Mouse (Mus musculus) neural tube, embryonic 15.5 days (tissue): ENCODE results near the gene Gcnt7. TPM values are rescaled to one million over a fixed set of nuclear protein-coding genes. Genes with fewer than 3 reads are reported as not detected.

Source experiments
- ATAC-seq: fragments of 200-750 bp; cut with Nextera tagmentation; 2 replicates; pipeline ENCODE4 v1.8.0; 2017; ENCODE audit warnings: mild to moderate bottlenecking, moderate TSS enrichment, moderate library complexity; ENCODE audit not compliant: low FRiP score
- H3K27ac ChIP-seq: fragments of 300-500 bp; sonication (generic); replicated peaks from 2 replicates; pipeline ENCODE4 v1.5.1; 2015; ENCODE audit warnings: mild to moderate bottlenecking, inconsistent platforms
- H3K27me3 ChIP-seq: fragments of 300-500 bp; sonication (generic); replicated peaks from 2 replicates; pipeline ENCODE4 v1.6.1; 2015; ENCODE audit warnings: inconsistent platforms
- H3K36me3 ChIP-seq: fragments of 300-500 bp; sonication (generic); 2 replicates; pipeline ENCODE4 v1.6.1; 2015; ENCODE audit warnings: inconsistent platforms
- H3K4me1 ChIP-seq: fragments of 300-500 bp; sonication (generic); 2 replicates; pipeline ENCODE4 v1.6.1; 2015; ENCODE audit warnings: inconsistent platforms
- H3K4me2 ChIP-seq: fragments of 300-500 bp; sonication (generic); 2 replicates; pipeline ENCODE4 v1.6.1; 2015; ENCODE audit warnings: inconsistent platforms, mild to moderate bottlenecking, moderate library complexity
- H3K4me3 ChIP-seq: fragments of 300-500 bp; sonication (generic); replicated peaks from 2 replicates; pipeline ENCODE4 v1.5.1; 2015; ENCODE audit warnings: mild to moderate bottlenecking, inconsistent platforms
- H3K9ac ChIP-seq: fragments of 300-500 bp; sonication (generic); replicated peaks from 2 replicates; pipeline ENCODE4 v1.6.1; 2015; ENCODE audit warnings: mild to moderate bottlenecking, inconsistent platforms
- H3K9me3 ChIP-seq: fragments of 300-500 bp; sonication (generic); replicated peaks from 2 replicates; pipeline ENCODE4 v1.6.1; 2016; ENCODE audit warnings: inconsistent platforms
- WGBS: fragments of 180-500 bp; shearing (Covaris S2); methylation state at CpG from one replicate; pipeline ENCODE4 v1.1.7; 2015; ENCODE audit warnings: mixed read lengths; 5-methylcytosine and 5-hydroxymethylcytosine counted together
- polyA plus RNA-seq: library from polyadenylated mRNA; unstranded; fragments of >200 nt; fragmentation: Nextera tagmentation; extraction: Ambion mirVana; gene quantifications from 2 replicates; pipeline ENCODE4 v1.2.1, GENCODE M21; 2015

Gcnt7 gene
- 1.1 and 1.4 TPM in 2 replicates for polyA plus RNA-seq

DNA sequence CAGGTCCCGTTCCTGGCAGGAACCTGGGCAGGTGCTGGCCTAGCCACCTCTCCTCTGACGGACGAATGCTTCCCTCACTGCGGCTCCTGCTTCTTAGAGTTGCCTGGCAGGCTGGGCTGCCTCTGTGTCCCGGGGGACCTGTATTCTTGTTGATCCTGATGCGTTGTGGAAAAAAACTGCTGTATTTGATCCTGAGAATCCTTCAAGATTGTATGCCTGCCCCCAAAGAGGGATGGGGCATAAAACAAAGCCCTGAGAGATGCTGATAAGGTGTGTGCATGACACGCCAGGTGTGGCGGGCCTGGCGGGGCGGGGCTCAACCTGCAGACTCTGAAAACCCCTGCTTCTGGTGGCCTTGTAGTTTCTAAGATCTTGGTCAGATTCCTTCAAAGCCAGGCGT, at the start of gene Gcnt7:
Gcnt7 (minus strand) TSS at position 101 of the 400 bp plus-strand sequence.
- Histone ChIP-seq H3K4me2 (no peak within 1 kb of the TSS), H3K27ac (no peak within 1 kb of the TSS), H3K9ac (no peak within 1 kb of the TSS), H3K27me3 (no peaks in the 10 kb centered on the region), H3K9me3 (no peaks in the 10 kb centered on the region), H3K4me3 (no peak within 1 kb of the TSS), H3K4me1 (no peaks in the 10 kb centered on the region), H3K36me3 (peaks cover 44% of the 10 kb centered on the region)
- ATAC-seq = no peak
- WGBS = 89% methylated on average over 11 of the region's 11 CpGs

- no peak for ATAC-seq
- 88% methylated on average over 7 of the region's 7 CpGs for WGBS
- Histone ChIP-seq H3K36me3 (no peaks in the 10 kb centered on the region), H3K4me3 (no peak overlapping the region), H3K4me2 (no peak overlapping the region), H3K9me3 (no peaks in the 10 kb centered on the region), H3K27me3 (no peaks in the 10 kb centered on the region), H3K27ac (no peak overlapping the region), H3K4me1 (no peaks in the 10 kb centered on the region), H3K9ac (no peak overlapping the region)
These were observed 47.7 kb upstream of the Gcnt7 start for GRCm38 (mm10) chr2:172506121-172506520.

GRCm38 (mm10) chr2:172502168-172502567, 43.8 kb upstream of the Gcnt7 start:
- WGBS = 75% methylated on average over 14 of the region's 14 CpGs
- ATAC-seq = no peak

DNA sequence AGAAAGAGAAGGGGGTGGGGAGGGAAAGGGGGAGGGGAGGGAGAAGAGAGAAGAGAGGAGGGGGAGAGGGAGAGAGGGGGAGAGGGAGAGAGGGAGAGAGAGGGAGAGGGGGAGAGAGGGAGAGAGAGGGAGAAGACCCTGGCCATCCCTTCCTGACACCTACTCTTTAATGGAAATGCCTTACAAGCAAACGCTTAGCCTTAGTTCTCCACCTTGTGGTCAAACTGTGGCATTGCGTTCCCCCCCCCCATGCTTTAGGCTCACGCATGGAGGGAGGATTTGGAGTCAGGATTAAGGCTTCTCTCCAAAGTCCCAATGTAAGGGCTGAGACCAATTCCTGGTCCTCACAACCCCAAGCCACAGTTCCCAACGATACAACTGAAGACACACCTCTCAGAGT, 42.9 kb upstream of the Gcnt7 start:
- H3K4me2 ChIP-seq = no peak overlapping the region
- ATAC-seq = no peak
- WGBS = 5% methylated on average over 4 of the region's 4 CpGs
- H3K27ac ChIP-seq = no peak overlapping the region
- no peaks in the 10 kb centered on the region for H3K36me3 ChIP-seq
- H3K9ac ChIP-seq = no peak overlapping the region
- H3K9me3 ChIP-seq = no peaks in the 10 kb centered on the region
- H3K27me3 ChIP-seq = no peaks in the 10 kb centered on the region
- H3K4me1 ChIP-seq = no peaks in the 10 kb centered on the region
- no peak overlapping the region for H3K4me3 ChIP-seq

More at GRCm38 (mm10) chr2:172502168-172502567, 43.8 kb upstream of the Gcnt7 start:
- Histone ChIP-seq H3K4me2 (no peak overlapping the region), H3K4me3 (no peak overlapping the region), H3K4me1 (no peaks in the 10 kb centered on the region), H3K9ac (no peak overlapping the region), H3K27me3 (no peaks in the 10 kb centered on the region), H3K9me3 (no peaks in the 10 kb centered on the region), H3K36me3 (no peaks in the 10 kb centered on the region), H3K27ac (no peak overlapping the region)

DNA sequence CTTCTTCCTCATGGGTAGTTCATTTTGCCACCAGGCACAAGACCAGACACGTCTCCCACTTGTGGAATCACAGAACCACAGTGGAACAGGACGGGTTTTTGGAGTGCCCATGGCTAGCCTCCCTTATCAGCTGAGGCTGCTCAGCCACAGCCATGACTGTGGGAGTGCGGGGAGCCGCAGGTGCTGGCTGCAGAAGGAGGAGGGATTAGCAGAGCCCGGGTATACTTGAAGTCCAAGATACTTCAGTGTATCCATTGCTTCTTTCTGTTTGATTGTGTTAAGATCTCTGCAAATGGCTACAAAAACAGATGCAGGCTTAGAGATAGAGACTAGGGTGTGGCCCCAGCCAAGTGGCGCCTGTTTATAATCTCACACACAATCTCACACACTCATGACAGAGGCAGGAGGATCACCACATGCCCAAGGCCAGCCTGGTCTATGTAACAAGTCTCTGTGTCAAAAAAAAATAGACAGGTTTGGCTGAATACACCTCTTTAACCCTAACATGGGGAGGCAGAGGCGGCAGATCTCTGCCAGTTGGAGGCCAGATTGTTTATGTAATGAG, 42.4 kb upstream of the Gcnt7 start:
- H3K4me3 ChIP-seq = no peak overlapping the region
- H3K4me1 ChIP-seq = no peaks in the 10 kb centered on the region
- H3K9me3 ChIP-seq = no peaks in the 10 kb centered on the region
- ATAC-seq = no peak
- no peak overlapping the region for H3K4me2 ChIP-seq
- no peaks in the 10 kb centered on the region for H3K36me3 ChIP-seq
- no peaks in the 10 kb centered on the region for H3K27me3 ChIP-seq
- H3K9ac ChIP-seq = no peak overlapping the region
- 65% methylated on average over 7 of the region's 7 CpGs for WGBS
- no peak overlapping the region for H3K27ac ChIP-seq

GRCm38 (mm10) chr2:172498823-172499222, 40.4 kb upstream of the Gcnt7 start:
- Histone ChIP-seq H3K9me3 (no peaks in the 10 kb centered on the region), H3K36me3 (no peaks in the 10 kb centered on the region), H3K27ac (no peak overlapping the region), H3K9ac (no peak overlapping the region), H3K4me2 (no peak overlapping the region), H3K27me3 (no peaks in the 10 kb centered on the region), H3K4me3 (no peak overlapping the region), H3K4me1 (no peaks in the 10 kb centered on the region)
- 36% methylated on average over 3 of the region's 3 CpGs for WGBS
- ATAC-seq = no peak

- Histone ChIP-seq H3K36me3 (no peaks in the 10 kb centered on the region), H3K4me2 (no peak overlapping the region), H3K9ac (no peak overlapping the region), H3K9me3 (no peaks in the 10 kb centered on the region), H3K27me3 (no peaks in the 10 kb centered on the region), H3K27ac (no peak overlapping the region), H3K4me3 (no peak overlapping the region), H3K4me1 (no peaks in the 10 kb centered on the region)
- no peak for ATAC-seq
- 81% methylated on average over 8 of the region's 8 CpGs for WGBS
These were observed 38.4 kb upstream of the Gcnt7 start for GRCm38 (mm10) chr2:172496736-172497345.

GRCm38 (mm10) chr2:172484696-172485370, 26.4 kb upstream of the Gcnt7 start:
- ATAC-seq = no peak
- Histone ChIP-seq H3K9me3 (no peaks in the 10 kb centered on the region), H3K27ac (no peak overlapping the region), H3K27me3 (no peaks in the 10 kb centered on the region), H3K4me3 (no peak overlapping the region), H3K4me1 (peaks cover 5% of the 10 kb centered on the region; the same call in 1 of the 2 replicates), H3K4me2 (no peak overlapping the region), H3K9ac (no peak overlapping the region), H3K36me3 (no peaks in the 10 kb centered on the region)
- 29% methylated on average over 12 of the region's 12 CpGs for WGBS

GRCm38 (mm10) chr2:172483766-172484413, 25.5 kb upstream of the Gcnt7 start:
- Histone ChIP-seq H3K27ac (no peak overlapping the region), H3K9ac (no peak overlapping the region), H3K4me1 (peaks cover 5% of the 10 kb centered on the region; the same call in 1 of the 2 replicates), H3K9me3 (no peaks in the 10 kb centered on the region), H3K36me3 (no peaks in the 10 kb centered on the region), H3K4me3 (no peak overlapping the region), H3K4me2 (no peak overlapping the region), H3K27me3 (no peaks in the 10 kb centered on the region)
- ATAC-seq = no peak
- WGBS = 77% methylated on average over 14 of the region's 14 CpGs

- Histone ChIP-seq H3K4me1 (peaks cover 5% of the 10 kb centered on the region; the same call in 1 of the 2 replicates), H3K4me2 (no peak overlapping the region), H3K27ac (no peak overlapping the region), H3K27me3 (no peaks in the 10 kb centered on the region; the same call in 1 of the 2 replicates), H3K36me3 (no peaks in the 10 kb centered on the region), H3K9ac (no peak overlapping the region), H3K4me3 (no peak overlapping the region), H3K9me3 (no peaks in the 10 kb centered on the region)
- WGBS = 87% methylated on average over 16 of the region's 16 CpGs
- no peak for ATAC-seq
These were observed 23.4 kb upstream of the Gcnt7 start for GRCm38 (mm10) chr2:172481654-172482385.

DNA sequence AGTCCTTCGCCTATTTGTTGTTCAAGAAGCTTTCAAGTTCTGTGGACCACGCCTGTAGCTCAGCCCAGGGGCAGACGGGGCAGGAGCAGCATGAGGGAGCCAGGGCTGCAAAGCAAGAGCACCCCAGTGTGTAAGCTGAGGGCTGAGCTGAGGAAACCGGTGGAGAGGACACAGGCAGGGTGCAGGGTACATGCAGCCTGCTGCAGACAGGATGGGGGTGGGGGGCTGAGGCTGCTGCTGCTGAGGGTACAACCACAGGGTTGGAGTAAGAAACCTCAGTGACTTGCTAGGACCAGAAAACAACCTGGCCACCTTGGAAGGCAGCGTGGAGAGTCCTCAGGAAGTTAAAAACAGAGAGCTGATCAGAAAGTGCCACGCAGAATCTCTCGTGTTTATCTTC, 21.9 kb upstream of the Gcnt7 start:
- Histone ChIP-seq H3K4me2 (no peak overlapping the region), H3K9me3 (no peaks in the 10 kb centered on the region), H3K27me3 (peaks cover 3% of the 10 kb centered on the region; the same call in 1 of the 2 replicates), H3K27ac (no peak overlapping the region), H3K4me3 (no peak overlapping the region), H3K9ac (no peak overlapping the region), H3K36me3 (no peaks in the 10 kb centered on the region), H3K4me1 (peaks cover 5% of the 10 kb centered on the region; the same call in 1 of the 2 replicates)
- WGBS = 76% methylated on average over 7 of the region's 7 CpGs
- ATAC-seq = no peak
